Mouse (Mus musculus) lung, postnatal 0 days (tissue): Measurements from ENCODE around the gene Ppfia1.

Experiments
- CTCF ChIP-seq: IDR thresholded peaks from 2 replicates; pipeline ENCODE4 v1.5.1; 2016; ENCODE audit warnings: antibody characterized with exemption, mild to moderate bottlenecking
- EP300 ChIP-seq: IDR thresholded peaks from 2 replicates; pipeline ENCODE4 v1.6.1; 2016; ENCODE audit warnings: antibody characterized with exemption, mild to moderate bottlenecking, control low read depth

- TF ChIP-seq EP300 = no peak
- TF ChIP-seq CTCF = no peak
These were observed 21.7 kb downstream of the Ppfia1 start for GRCm38 (mm10) chr7:144531585-144532378.
